Mouse (Mus musculus): ENCODE data around the gene Hspb3.

GRCm38 (mm10) chr13:113614635-113615545 is 48.6 kb downstream of the Hspb3 start:
- no peak for TF ChIP-seq CTCF (conservative IDR thresholded peaks at IDR 0.05; ENCODE audit: low read length)
- TF ChIP-seq NANOG (IDR thresholded peaks at IDR 0.05; ENCODE audit: borderline replicate concordance, low read length): no peak
- no peak for TF ChIP-seq POU5F1 (IDR thresholded peaks at IDR 0.05; ENCODE audit: borderline replicate concordance, low read length)

All from E14TG2a.4 (cell line).